Mouse (Mus musculus) heart, embryonic 10.5 days (tissue): ENCODE measurements around the gene Pdcd6. TPM values are rescaled to one million over a fixed set of nuclear protein-coding genes. Genes with fewer than 3 reads are reported as not detected.
A peak's percentile ranks its signal among the peaks of the same experiment; 100 is the strongest.

Source experiments
- DNase-seq: peaks from one replicate; pipeline ENCODE4 v3.0.0-alpha.2; 2017; ENCODE audit warnings: low spot score
- H3K27ac ChIP-seq: fragments of 300-500 bp; sonication (generic); 2 replicates; pipeline ENCODE4 v1.5.1; 2016; ENCODE audit warnings: mild to moderate bottlenecking
- H3K27me3 ChIP-seq: fragments of 300-500 bp; sonication (generic); 2 replicates; pipeline ENCODE4 v1.6.1; 2016; ENCODE audit warnings: mild to moderate bottlenecking; ENCODE audit not compliant: poor library complexity, insufficient read depth, severe bottlenecking
- H3K36me3 ChIP-seq: fragments of 300-500 bp; sonication (generic); 2 replicates; pipeline ENCODE4 v1.6.1; 2016; ENCODE audit warnings: mild to moderate bottlenecking, moderate library complexity
- H3K4me1 ChIP-seq: fragments of 300-500 bp; sonication (generic); 2 replicates; pipeline ENCODE4 v1.6.1; 2016; ENCODE audit warnings: mild to moderate bottlenecking
- H3K4me3 ChIP-seq: fragments of 300-500 bp; sonication (generic); 2 replicates; pipeline ENCODE4 v1.5.1; 2016; ENCODE audit warnings: mild to moderate bottlenecking, moderate library complexity
- H3K9me3 ChIP-seq: fragments of 300-500 bp; sonication (generic); 2 replicates; pipeline ENCODE4 v1.6.1; 2016; ENCODE audit warnings: mild to moderate bottlenecking, moderate library complexity
- WGBS: fragments of 180-500 bp; shearing (Covaris S2); methylation state at CpG from one replicate; pipeline ENCODE4 v1.1.7; 2016; 5-methylcytosine and 5-hydroxymethylcytosine counted together
- polyA plus RNA-seq: library from polyadenylated mRNA; unstranded; fragments of >200 nt; fragmentation: Nextera tagmentation; extraction: Ambion mirVana; gene quantifications from 2 replicates; pipeline ENCODE4 v1.2.1, GENCODE M21; 2016

Gene Pdcd6
- polyA plus RNA-seq, result 106 and 126 TPM in 2 replicates

DNA sequence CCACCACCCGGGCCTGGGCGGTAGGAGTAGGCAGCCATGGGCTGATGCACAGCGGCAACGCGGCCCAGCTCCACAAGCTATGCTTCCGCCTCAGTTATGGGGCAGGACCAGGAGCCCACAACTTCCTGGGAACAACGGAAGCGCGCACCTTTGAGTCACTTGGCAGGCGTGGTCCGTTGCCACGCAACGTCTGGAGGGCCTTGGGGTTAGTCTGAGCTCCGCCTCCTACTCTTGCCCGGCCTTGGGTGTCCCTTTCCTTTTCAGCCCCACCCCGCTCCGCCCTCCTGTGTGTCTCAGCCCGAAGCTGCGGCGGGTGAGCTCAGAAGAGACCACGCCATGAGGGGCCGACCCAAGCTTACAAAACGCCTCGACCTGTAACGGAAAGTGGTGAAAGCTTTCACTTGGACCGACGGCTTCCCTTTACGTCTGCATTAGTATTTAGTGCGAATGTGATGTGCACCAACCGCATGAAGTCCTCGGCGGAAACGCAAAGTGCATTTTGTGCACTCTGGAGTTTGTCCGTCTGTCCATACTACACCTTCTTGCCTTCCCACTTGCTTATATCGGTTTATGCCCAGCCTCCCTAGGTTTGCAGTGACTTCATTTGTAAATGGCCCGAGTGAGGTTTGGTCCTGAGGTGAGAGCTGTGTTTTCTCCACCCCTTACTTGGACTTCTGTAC is at the start of gene Pdcd6:
Gene Pdcd6, minus strand, starts transcription at position 411 of the 680 bp plus-strand sequence.
- Histone ChIP-seq H3K9me3 (no peaks in the 10 kb centered on the region), H3K36me3 (peaks cover 31% of the 10 kb centered on the region), H3K27ac (peak within 1 kb of the TSS; percentile 89), H3K4me3 (peak within 1 kb of the TSS; percentile 87), H3K27me3 (no peaks in the 10 kb centered on the region), H3K4me1 (peaks cover 11% of the 10 kb centered on the region)
- 1% methylated on average over 36 of the region's 36 CpGs for WGBS
- peak; percentile 99 for DNase-seq

DNA sequence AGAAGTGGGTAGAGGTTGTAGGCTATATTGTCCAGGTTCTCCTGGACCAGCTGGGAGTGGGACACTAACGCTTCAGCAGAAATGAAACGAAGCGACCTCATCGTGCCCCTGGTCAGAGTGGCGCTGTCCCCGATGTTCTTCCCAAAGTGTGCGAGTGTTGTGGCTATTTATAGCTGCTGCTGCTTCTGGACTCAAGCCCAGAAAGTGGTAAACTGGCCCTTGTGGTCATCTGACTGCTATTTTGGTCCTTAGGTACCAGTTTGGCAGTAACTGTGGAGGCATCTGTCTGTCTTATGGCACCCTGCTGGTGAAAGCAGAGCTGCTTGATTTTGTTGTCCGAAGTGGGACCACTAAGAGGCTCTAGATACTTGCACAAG is 46.5 kb upstream of the Pdcd6 start, which contains the start of gene Lrrc14b:
Gene Lrrc14b, minus strand, starts transcription at position 147 of the 377 bp plus-strand sequence.
- H3K36me3 ChIP-seq, result peaks cover 27% of the 10 kb centered on the region
- peaks cover 18% of the 10 kb centered on the region for H3K4me1 ChIP-seq
- no peaks in the 10 kb centered on the region for H3K27me3 ChIP-seq
- peak within 1 kb of the TSS; percentile 45 for H3K4me3 ChIP-seq
- WGBS, result 47% methylated on average over 8 of the region's 8 CpGs
- peak within 1 kb of the TSS; percentile 90 for H3K27ac ChIP-seq
- H3K9me3 ChIP-seq, result 0 out of 2 replicates have a peak, but pooled peaks cover 3% of the 10 kb centered on the region
- peak; percentile 83 for DNase-seq

DNA sequence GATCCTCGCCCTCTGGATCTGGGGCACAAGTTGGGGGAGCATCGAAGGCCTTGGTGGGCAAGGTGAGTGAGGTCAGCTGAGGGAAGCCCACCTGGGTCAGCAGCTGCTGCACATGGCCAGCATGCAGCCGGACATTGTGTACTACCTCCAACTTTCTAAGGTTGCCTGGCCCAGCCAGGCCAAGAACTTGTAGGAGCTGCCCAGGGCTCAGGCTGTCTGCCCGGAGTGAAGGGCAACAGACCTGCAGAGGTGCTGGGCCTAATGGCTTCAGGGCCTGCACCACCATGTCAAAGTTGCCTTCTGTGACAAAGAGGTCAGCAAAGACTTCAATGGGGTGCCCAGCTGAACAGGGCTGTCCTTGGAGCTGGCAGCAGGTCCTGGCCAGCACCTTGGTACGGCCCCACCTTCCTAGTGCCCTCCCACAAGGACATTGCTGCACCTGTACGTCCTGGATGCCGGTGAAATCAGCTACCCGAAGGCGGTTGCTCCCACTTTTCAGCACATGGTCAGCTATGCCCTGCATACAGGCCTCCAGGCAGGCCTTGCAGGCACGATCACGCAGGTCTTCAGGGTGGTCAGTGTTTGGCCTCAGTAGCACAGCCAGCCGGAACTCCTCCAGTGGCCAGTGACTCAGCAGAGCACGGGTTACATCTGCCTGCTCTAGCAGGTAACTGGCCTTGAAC is 45.9 kb upstream of the Pdcd6 start:
- H3K4me3 ChIP-seq, result peak overlapping the region; percentile 45
- H3K4me1 ChIP-seq, result peaks cover 18% of the 10 kb centered on the region

DNA sequence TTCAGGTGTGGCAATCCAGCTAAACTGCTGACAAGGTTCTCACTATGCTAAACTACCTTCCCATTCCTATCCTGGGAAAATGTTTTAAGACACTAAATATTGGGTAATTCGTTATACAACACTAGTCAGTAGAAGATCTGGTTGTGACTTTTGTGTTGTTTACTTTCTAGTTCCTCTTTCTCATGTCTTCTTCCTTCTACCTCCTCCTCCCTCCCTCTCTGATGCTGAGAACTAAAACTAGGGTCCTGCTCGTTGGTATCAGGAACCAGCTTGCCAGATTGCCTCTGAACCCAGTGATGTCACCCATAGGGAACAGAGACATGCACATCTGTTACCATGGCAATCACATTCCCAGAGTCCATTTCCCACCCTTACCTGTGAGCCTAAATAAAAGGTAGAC is 44.8 kb upstream of the Pdcd6 start:
- Histone ChIP-seq H3K27me3 (no peaks in the 10 kb centered on the region), H3K27ac (no peak overlapping the region), H3K4me3 (no peak overlapping the region), H3K4me1 (peaks cover 18% of the 10 kb centered on the region), H3K36me3 (peaks cover 43% of the 10 kb centered on the region), H3K9me3 (0 out of 2 replicates have a peak, but pooled peaks cover 1% of the 10 kb centered on the region)
- 81% methylated on average over 2 of the region's 2 CpGs for WGBS
- DNase-seq, result no peak

More for the DNA sequence above, 45.9 kb upstream of the Pdcd6 start:
- 75% methylated on average over 13 of the region's 13 CpGs for WGBS
- H3K9me3 ChIP-seq, result 0 out of 2 replicates have a peak, but pooled peaks cover 3% of the 10 kb centered on the region
- H3K36me3 ChIP-seq, result peaks cover 32% of the 10 kb centered on the region
- H3K27me3 ChIP-seq, result no peaks in the 10 kb centered on the region
- DNase-seq, result peak; percentile 76
- H3K27ac ChIP-seq, result peak overlapping the region; percentile 90

DNA sequence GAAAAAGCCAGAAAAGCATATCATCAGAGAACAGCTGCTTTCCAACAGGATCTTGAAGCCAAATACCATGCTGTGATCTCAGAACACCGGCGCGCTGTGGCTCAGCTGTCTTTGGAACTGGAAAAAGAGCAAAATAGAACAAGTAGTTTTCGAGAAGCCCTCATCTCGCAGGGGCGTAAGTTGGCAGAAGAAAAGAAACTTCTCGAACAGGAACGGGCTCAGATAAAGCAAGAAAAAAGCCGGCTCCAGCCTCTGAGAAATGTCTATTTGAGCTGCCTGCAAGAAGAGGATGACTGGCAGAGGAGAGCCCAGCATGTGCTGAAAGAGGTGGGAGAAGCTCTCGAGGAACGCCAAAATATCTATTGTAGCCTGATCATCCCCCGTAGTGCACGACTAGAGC is 39.1 kb upstream of the Pdcd6 start:
- 94% methylated on average over 13 of the region's 13 CpGs for WGBS
- no peaks in the 10 kb centered on the region for H3K27me3 ChIP-seq
- H3K4me1 ChIP-seq, result no peaks in the 10 kb centered on the region
- H3K36me3 ChIP-seq, result peaks cover 77% of the 10 kb centered on the region
- H3K4me3 ChIP-seq, result no peak overlapping the region
- no peak for DNase-seq
- H3K27ac ChIP-seq, result no peak overlapping the region
- no peaks in the 10 kb centered on the region for H3K9me3 ChIP-seq

DNA sequence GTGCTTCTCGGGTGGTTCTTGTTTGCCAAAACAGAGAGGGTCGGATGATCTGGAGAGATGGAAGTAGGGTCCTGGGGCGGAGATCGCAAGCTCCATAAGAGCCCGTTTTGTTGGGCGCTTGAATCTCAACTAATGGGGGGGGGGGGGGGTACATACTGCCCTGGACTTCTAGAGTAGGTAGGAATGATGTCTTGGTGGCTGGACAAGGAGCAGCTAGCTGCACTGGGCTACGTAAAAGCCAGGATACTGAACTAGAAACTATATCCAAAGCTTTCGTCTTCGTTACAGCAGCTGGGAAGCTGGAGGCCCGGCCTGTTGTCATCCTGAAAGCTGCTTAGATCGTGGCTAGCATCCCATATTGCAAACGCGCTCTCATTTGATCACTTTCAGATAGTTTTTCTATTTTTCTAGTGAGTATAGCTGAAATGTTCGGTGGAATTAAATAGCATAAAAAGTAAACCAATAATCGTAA is 33.1 kb upstream of the Pdcd6 start:
- no peaks in the 10 kb centered on the region for H3K27me3 ChIP-seq

DNA sequence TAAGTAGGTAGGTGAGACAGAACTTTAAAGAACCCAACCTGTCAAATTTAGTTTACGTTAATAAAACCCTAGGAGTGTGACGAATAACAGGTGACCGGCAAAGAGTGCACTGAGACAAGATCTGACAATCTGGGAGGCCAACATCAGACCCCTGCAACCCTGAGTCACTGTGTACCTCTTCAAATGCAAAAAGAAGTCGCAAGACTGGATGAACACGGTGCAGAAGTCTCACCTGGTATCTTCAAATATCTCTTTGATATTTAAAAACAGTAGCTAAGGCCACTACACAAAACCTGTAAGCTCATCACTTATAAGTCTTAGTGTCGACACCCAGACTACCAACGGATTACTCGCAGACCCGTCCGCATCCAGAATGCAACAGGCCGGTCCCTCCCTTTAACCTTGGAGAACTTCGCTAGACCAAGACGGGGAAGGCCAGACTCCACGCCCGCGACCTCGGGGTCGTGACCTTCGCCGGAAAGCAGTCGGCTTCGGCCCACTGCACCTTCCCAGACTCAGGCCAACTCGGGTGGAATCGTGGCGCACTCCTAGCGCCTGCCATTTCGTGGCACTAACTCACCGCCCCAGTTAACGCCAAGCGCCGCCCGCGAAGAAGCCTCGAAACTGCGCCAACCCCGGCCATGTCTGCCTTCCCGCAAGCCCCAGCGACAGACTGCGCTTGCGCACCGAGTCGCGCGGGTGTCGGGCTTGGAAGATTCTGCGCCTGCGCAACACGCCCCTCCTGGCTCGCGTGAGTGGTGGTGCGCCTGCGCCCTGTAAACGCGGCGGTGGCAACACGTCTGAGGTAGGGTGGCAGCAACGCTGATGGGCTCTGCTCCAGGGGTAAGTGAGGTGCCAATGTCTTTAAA is 32.4 kb upstream of the Pdcd6 start, which contains the start of the genes Sdha and Ccdc127:
Gene Sdha, minus strand, starts transcription at position 715 of the 869 bp plus-strand sequence.
Gene Ccdc127, plus strand, starts transcription at position 744 of the 869 bp plus-strand sequence.
- Histone ChIP-seq H3K36me3 (peaks cover 20% of the 10 kb centered on the region), H3K4me1 (peaks cover 15% of the 10 kb centered on the region), H3K27ac (peak within 1 kb of the TSS; percentile 99), H3K4me3 (peak within 1 kb of the TSS; percentile 77), H3K27me3 (no peaks in the 10 kb centered on the region), H3K9me3 (no peaks in the 10 kb centered on the region)
- WGBS, result 2% methylated on average over 57 of the region's 57 CpGs
- DNase-seq, result peak; percentile 98

More for the DNA sequence above, 33.1 kb upstream of the Pdcd6 start:
- Histone ChIP-seq H3K36me3 (peaks cover 23% of the 10 kb centered on the region), H3K4me3 (peak overlapping the region; percentile 77), H3K4me1 (peaks cover 15% of the 10 kb centered on the region), H3K9me3 (no peaks in the 10 kb centered on the region), H3K27ac (peak overlapping the region; percentile 99)
- whole genome bisulfite sequencing, result under 1% methylated on average over 15 of the region's 15 CpGs
- DNase-seq, result no peak

DNA sequence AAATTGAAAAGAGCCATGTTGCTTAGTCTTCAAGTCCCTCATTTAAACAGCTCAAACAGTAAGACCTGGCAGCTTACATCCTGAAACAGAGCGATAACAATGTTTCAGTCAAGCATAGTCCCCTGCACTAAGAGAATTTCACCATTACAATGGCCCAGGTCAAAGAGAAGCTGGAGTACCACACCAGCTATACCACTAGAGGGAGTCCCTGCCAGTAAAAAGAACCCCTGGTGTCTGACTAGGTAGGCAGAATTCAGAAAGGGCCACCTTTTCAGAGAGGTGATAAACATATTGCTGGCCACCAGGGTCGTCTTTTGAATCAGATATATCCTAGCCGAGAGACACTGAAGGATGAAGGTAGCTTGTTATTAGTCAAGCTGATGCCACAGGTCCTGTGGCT is 23.7 kb upstream of the Pdcd6 start:
- 47% methylated on average over 3 of the region's 3 CpGs for WGBS
- Histone ChIP-seq H3K36me3 (peaks cover 84% of the 10 kb centered on the region), H3K4me3 (no peak overlapping the region), H3K4me1 (no peaks in the 10 kb centered on the region), H3K27ac (no peak overlapping the region), H3K27me3 (no peaks in the 10 kb centered on the region), H3K9me3 (no peaks in the 10 kb centered on the region)
- no peak for DNase-seq

DNA sequence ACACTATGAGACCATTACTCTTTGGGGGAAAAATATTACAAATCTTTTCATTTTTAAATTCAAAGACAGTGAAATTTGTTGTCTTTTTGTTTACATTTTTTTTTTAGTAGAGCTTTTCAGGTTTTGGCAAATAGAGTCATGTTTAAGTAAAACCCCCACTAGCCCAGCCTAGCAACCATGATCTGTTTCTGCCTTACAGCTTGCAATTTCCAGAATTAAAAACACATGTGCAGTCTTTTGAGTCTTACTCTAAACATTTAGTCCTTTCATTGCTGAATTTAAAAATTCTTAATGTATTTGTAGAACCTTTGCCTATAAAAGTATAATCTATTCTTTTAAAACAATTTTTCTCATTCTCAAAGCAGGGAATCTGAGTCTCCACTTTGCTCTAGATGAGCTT is 11.9 kb upstream of the Pdcd6 start:
- H3K4me1 ChIP-seq, result no peaks in the 10 kb centered on the region
- DNase-seq, result no peak

DNA sequence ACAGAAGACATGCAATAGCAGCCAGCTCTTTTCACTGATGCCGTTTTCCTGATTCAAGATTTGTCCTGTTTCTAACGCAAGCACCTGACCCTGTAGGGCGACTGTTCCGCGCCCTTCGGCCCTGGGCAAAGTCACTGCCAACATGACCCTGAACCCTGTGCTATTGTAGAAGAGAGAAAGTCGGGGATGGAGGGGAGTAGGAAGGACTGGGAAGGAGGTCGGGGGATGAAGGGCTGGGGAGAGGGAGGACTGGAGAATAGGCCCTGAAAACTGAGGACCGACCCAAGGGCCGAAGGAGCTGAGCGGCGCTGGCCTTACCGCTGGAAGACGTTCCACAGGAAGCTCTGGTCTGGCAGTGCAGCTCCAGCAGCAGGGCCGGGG is 601 bp downstream of the Pdcd6 start:
- Histone ChIP-seq H3K36me3 (peaks cover 26% of the 10 kb centered on the region), H3K27me3 (no peaks in the 10 kb centered on the region), H3K4me3 (peak overlapping the region; percentile 87), H3K4me1 (peaks cover 11% of the 10 kb centered on the region), H3K27ac (peak overlapping the region; percentile 89), H3K9me3 (no peaks in the 10 kb centered on the region)
- WGBS, result 4% methylated on average over 15 of the region's 15 CpGs
- no peak for DNase-seq

More for the DNA sequence above, 11.9 kb upstream of the Pdcd6 start:
- H3K27me3 ChIP-seq, result no peaks in the 10 kb centered on the region
- no peak overlapping the region for H3K27ac ChIP-seq
- H3K36me3 ChIP-seq, result peaks cover 86% of the 10 kb centered on the region
- no peak overlapping the region for H3K4me3 ChIP-seq
- H3K9me3 ChIP-seq, result no peaks in the 10 kb centered on the region

DNA sequence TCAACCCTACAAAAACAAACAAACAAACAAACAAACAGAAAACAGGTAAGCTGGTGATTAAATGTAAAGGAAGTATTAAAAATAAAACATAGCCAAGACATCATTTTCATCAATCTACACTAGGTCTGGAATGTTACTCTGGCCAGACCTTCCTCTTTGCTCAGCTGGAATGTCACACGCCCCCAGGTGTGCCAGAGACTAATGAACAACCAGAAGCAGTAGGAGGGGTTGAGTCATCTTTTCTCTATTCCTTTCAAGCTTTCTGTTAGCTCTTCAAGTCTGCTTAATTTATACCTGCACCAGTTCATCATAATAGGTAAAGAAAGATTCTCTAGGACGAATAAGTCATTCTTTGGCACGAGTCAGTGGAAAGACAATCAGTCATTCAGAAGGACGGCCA is 994 bp downstream of the Pdcd6 start:
- Histone ChIP-seq H3K27ac (no peak overlapping the region; the same call in 1 of the 2 replicates), H3K9me3 (no peaks in the 10 kb centered on the region), H3K36me3 (peaks cover 22% of the 10 kb centered on the region), H3K4me1 (peaks cover 11% of the 10 kb centered on the region), H3K27me3 (no peaks in the 10 kb centered on the region), H3K4me3 (peak overlapping the region; percentile 87)
- DNase-seq, result no peak
- 31% methylated on average over 4 of the region's 4 CpGs for WGBS

DNA sequence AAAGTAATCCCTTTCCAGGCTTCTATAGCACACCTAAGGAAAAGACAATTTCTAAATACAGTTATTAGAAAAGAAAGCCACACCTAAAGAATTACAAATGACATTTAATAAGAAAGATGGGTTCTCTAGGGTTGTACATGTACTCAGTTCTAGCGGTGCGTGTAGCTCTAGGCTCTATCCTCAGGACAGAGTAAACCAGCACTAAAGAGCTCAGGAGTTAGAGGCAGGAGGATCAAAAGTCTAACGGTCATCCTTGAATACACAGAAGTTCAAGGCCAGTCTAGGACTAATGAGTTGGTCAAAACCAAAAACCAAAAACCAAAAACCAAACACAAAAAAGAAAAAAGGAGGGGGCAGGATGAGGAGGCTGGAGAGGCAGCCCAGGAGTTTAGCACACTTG is 2.8 kb downstream of the Pdcd6 start:
- no peak for DNase-seq
- WGBS, result 97% methylated on average over 3 of the region's 3 CpGs
- H3K4me1 ChIP-seq, result peaks cover 11% of the 10 kb centered on the region
- peaks cover 21% of the 10 kb centered on the region for H3K36me3 ChIP-seq
- H3K27ac ChIP-seq, result no peak overlapping the region
- no peaks in the 10 kb centered on the region for H3K27me3 ChIP-seq
- no peak overlapping the region for H3K4me3 ChIP-seq
- no peaks in the 10 kb centered on the region for H3K9me3 ChIP-seq
